Mouse (Mus musculus) thymus, adult 2 months (tissue): ENCODE data around the gene Polr2i. TPM values are rescaled to one million over a fixed set of nuclear protein-coding genes. Genes with fewer than 3 reads are reported as not detected.
"Not testable (repeated sequence)": the region's sequence is repeated elsewhere in the genome, so short reads cannot be mapped to it uniquely, and the experiment has no call there.

ENCODE experiments used
- DNase-seq: peaks from one replicate; pipeline ENCODE4 v3.0.0; 2021
- H3K27ac ChIP-seq: fragments of 200-500 bp; 2 replicates; pipeline ENCODE4 v1.5.1; 2012; ENCODE audit warnings: low read length, control low read depth; ENCODE audit not compliant: control insufficient read depth, insufficient read depth
- H3K27me3 ChIP-seq: fragments of 200-500 bp; 2 replicates; pipeline ENCODE4 v1.6.1; 2012; ENCODE audit warnings: mild to moderate bottlenecking, low read length, moderate library complexity, mixed read lengths; ENCODE audit not compliant: control insufficient read depth, insufficient read depth
- H3K36me3 ChIP-seq: fragments of 200-500 bp; 2 replicates; pipeline ENCODE4 v1.6.1; 2012; ENCODE audit warnings: mild to moderate bottlenecking, low read length, moderate library complexity; ENCODE audit not compliant: control insufficient read depth, insufficient read depth
- H3K4me1 ChIP-seq: fragments of 200-500 bp; replicated peaks from 2 replicates; pipeline ENCODE4 v1.6.1; 2012; ENCODE audit warnings: low read length; ENCODE audit not compliant: control insufficient read depth, insufficient read depth
- H3K4me3 ChIP-seq: fragments of 200-500 bp; 2 replicates; pipeline ENCODE4 v1.5.1; 2012; ENCODE audit warnings: mild to moderate bottlenecking, low read length, control low read depth, moderate library complexity; ENCODE audit not compliant: control insufficient read depth, insufficient read depth
- CTCF ChIP-seq: fragments of 200-500 bp; IDR thresholded peaks from 2 replicates; pipeline ENCODE4 v1.5.1; 2012; ENCODE audit warnings: mild to moderate bottlenecking, control low read depth, low read length, moderate library complexity, borderline replicate concordance; ENCODE audit not compliant: control insufficient read depth, poor library complexity, insufficient read depth; ENCODE audit errors: extremely low read depth
- POLR2A ChIP-seq: fragments of 200-500 bp; IDR thresholded peaks from 2 replicates; pipeline ENCODE4 v1.6.1; 2012; ENCODE audit warnings: mild to moderate bottlenecking, low read length, control low read depth, moderate library complexity; ENCODE audit not compliant: control insufficient read depth, poor library complexity, insufficient read depth; ENCODE audit errors: extremely low read depth
- WGBS: fragments of 180-500 bp; shearing (Covaris S2); methylation state at CpG from one replicate; pipeline ENCODE4 v1.1.7; 2018; 5-methylcytosine and 5-hydroxymethylcytosine counted together
- polyA plus RNA-seq: library from polyadenylated mRNA; depleted of rRNA; stranded (reverse); fragments of >200 nt; gene quantifications from 2 replicates; pipeline ENCODE4 v1.2.3, GENCODE M21; 2012

Polr2i gene
- polyA plus RNA-seq, 1 experiment: 157 TPM

- peaks cover 12% of the 10 kb centered on the region for H3K4me1 ChIP-seq
- TF ChIP-seq POLR2A (no peak), CTCF (no peak)
- WGBS: 55% methylated on average over 5 of the region's 5 CpGs
- H3K4me3 ChIP-seq: no peak overlapping the region
- H3K36me3 ChIP-seq: no peaks in the 10 kb centered on the region
- no peak overlapping the region for H3K27ac ChIP-seq
- no peaks in the 10 kb centered on the region for H3K27me3 ChIP-seq
- no peak for DNase-seq
These were observed 34.1 kb upstream of the Polr2i start for GRCm38 (mm10) chr7:30197592-30198129.

- 18% methylated on average over 8 of the region's 8 CpGs for WGBS
- Histone ChIP-seq H3K27me3 (no peaks in the 10 kb centered on the region), H3K27ac (no peak within 1 kb of the TSS), H3K4me1 (peaks cover 5% of the 10 kb centered on the region), H3K36me3 (no peaks in the 10 kb centered on the region), H3K4me3 (no peak within 1 kb of the TSS)
- TF ChIP-seq POLR2A (no peak), CTCF (peak; percentile 36; the same call in 1 of the 2 replicates)
- DNase-seq: peak; percentile 74
These were observed 33.2 kb upstream of the Polr2i start, which contains the start of gene Capns1 for GRCm38 (mm10) chr7:30198481-30198971. TSS of gene Capns1 (minus strand) at chr7:30198811.

- H3K36me3 ChIP-seq: no peaks in the 10 kb centered on the region
- no peak for TF ChIP-seq POLR2A
- TF ChIP-seq CTCF: no peak
- H3K27ac ChIP-seq: no peak overlapping the region
- WGBS: 91% methylated on average over 18 of the region's 18 CpGs
- H3K4me3 ChIP-seq: no peak overlapping the region
- 0 out of 2 replicates have a peak, but pooled peaks cover 3% of the 10 kb centered on the region for H3K4me1 ChIP-seq
- no peaks in the 10 kb centered on the region for H3K27me3 ChIP-seq
- DNase-seq: no peak
These were observed 32.1 kb upstream of the Polr2i start for GRCm38 (mm10) chr7:30199498-30200139.

GRCm38 (mm10) chr7:30200200-30200599 is 31.5 kb upstream of the Polr2i start:
- Histone ChIP-seq H3K36me3 (no peaks in the 10 kb centered on the region), H3K27ac (no peak overlapping the region), H3K27me3 (no peaks in the 10 kb centered on the region), H3K4me3 (no peak overlapping the region), H3K4me1 (0 out of 2 replicates have a peak, but pooled peaks cover 3% of the 10 kb centered on the region)
- TF ChIP-seq POLR2A: no peak
- 93% methylated on average over 5 of the region's 5 CpGs for WGBS
- DNase-seq: no peak

- H3K27me3 ChIP-seq, H3K4me3 ChIP-seq, DNase-seq, H3K27ac ChIP-seq, H3K36me3 ChIP-seq, H3K4me1 ChIP-seq: not testable (repeated sequence)
- 96% methylated on average over 5 of the region's 5 CpGs for WGBS
These were observed 31.1 kb upstream of the Polr2i start for GRCm38 (mm10) chr7:30200661-30201060.

- 94% methylated on average over 11 of the region's 11 CpGs for WGBS
- TF ChIP-seq POLR2A: no peak
- no peak for TF ChIP-seq CTCF
- Histone ChIP-seq H3K27me3 (no peaks in the 10 kb centered on the region), H3K36me3 (no peaks in the 10 kb centered on the region), H3K4me1 (no peaks in the 10 kb centered on the region), H3K27ac (no peak overlapping the region), H3K4me3 (no peak overlapping the region)
- no peak for DNase-seq
These were observed 28.7 kb upstream of the Polr2i start for GRCm38 (mm10) chr7:30202895-30203690.

GRCm38 (mm10) chr7:30204380-30204779 is 27.4 kb upstream of the Polr2i start:
- no peak for DNase-seq
- Histone ChIP-seq H3K27ac (no peak overlapping the region), H3K4me1 (no peaks in the 10 kb centered on the region), H3K36me3 (no peaks in the 10 kb centered on the region), H3K27me3 (no peaks in the 10 kb centered on the region), H3K4me3 (peak overlapping the region; percentile 22)
- TF ChIP-seq POLR2A: no peak
- TF ChIP-seq CTCF: no peak
- WGBS: 68% methylated on average over 8 of the region's 8 CpGs
